Mouse (Mus musculus): ENCODE data around the gene Klc4.

DNA sequence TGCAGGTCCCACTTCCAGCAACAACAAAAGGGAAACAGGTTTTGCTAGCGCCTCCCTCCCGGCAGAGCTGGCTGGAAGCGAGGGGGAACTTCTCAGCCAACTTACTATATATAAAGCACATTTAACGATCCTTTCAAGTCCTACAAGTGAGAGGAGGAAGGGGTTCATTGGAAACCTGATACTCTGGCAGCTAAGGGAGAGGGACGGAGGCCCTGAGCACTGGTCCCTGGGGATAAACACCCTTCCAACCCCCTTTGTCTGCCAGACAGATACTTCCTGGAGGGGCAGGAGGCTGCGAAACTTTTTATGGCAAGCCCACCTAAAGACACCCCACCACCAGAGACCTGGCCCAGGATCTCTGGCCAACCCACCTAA lies 27.4 kb downstream of the Klc4 start:
- TF ChIP-seq CTCF (IDR thresholded peaks at IDR 0.05; ENCODE audit: control insufficient read depth, insufficient read depth, insufficient replicate concordance, low read depth, low read length) (no peak), POLR2A (IDR thresholded peaks at IDR 0.05; ENCODE audit: control insufficient read depth, low read depth, low read length) (no peak)
